Mouse (Mus musculus): ENCODE measurements around the gene Atg9b. TPM values are rescaled to one million over a fixed set of nuclear protein-coding genes. Genes with fewer than 3 reads are reported as not detected.

Atg9b gene
- total RNA-seq (2023), result not detected

GRCm38 (mm10) chr5:24391864-24392263 is at the start of gene Atg9b:
Gene Atg9b (minus strand): TSS chr5:24392143.

DNA sequence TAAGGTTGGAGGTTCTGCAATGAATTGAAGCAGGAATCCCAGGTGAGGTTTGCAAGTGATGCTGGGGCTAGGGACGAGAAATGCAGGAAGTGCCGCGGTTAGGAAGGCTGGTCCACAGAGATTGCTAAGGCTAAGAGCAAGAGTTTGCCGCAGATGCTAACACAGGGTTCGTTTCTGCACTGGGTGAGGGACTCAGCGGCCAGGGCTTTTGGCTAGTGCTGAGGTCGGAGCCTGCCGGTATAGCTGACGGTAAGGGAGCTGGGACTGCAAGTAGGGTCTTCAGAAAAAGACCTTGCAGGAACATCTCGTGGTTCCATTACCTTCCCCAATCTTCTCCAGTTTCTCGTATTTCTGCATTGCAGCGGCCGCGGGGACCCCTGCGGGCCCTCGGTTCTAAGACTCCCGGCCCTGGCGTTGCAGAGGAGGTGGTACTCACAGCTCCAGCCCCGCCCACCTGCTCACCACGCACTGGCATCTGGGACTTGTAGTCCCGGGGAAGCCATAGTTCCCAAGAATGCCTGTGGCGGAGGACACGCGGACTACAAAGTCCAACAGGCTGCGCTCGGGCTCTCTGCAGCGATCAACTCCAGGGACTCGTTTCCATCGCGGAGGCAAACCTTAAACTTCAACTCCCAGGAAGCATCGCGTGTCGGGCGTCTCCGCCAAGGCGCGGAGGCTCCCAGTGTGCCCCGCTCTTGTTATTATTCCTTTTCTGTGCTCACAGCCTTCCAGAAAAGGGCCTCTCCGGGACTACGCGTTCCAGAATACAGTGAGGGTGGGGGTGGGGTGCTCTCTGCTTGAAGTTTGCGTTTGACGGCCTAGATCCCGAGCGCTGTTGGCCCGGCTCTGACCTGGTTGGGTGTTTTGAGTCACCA is 31.4 kb upstream of the Atg9b start, which contains the start of the genes Cdk5 and Slc4a2:
Gene Cdk5, minus strand, starts transcription at position 402 of the 875 bp plus-strand sequence.
Gene Slc4a2, plus strand, starts transcription at position 709 of the 875 bp plus-strand sequence.

GRCm38 (mm10) chr5:24413042-24413693 is 21.2 kb upstream of the Atg9b start, which contains the start of gene Asic3:
Gene Asic3 (plus strand): TSS chr5:24413392.

GRCm38 (mm10) chr5:24393392-24393997 is 1.6 kb upstream of the Atg9b start, which contains the start of gene Abcb8:
Gene Abcb8 (plus strand): TSS chr5:24393663.

DNA sequence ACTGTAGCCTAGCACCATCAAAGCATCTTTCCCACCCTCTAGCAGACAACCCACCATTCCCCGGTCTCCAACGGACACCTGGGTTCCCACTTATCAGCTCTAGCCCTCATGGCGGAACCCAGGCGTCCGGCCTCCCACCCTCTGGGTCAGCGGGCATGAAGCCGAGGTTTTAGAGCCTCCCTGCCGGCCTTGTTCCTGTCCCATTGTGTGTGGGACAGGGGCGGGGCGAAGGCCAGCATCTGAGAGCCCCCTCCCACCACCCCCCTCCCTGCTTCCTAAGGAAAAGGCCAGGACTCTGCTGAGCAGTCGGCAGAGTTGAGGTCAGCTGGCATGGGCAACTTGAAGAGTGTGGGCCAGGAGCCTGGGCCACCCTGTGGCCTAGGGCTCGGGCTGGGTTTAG is 27.4 kb downstream of the Atg9b start, which contains the start of gene Nos3:
Gene Nos3, plus strand, starts transcription at position 303 of the 400 bp plus-strand sequence.

GRCm38 (mm10) chr5:24351278-24351677 is 40.7 kb downstream of the Atg9b start, which contains the start of gene Kcnh2:
Gene Kcnh2 (minus strand): TSS chr5:24351604.

Other genes starting within 250 kb of the Atg9b start
- gene Nupl2, start 227.2 kb downstream of the Atg9b start, total RNA-seq (2023), result 9.0 TPM
- gene Kcnh2, start 40.5 kb downstream of the Atg9b start, total RNA-seq (2023), result 6.1 TPM
- 0.15 TPM for gene Nos3, start 27.3 kb downstream of the Atg9b start, total RNA-seq (2023)
- gene Abcb8, start 1.5 kb upstream of the Atg9b start, total RNA-seq (2023), result 15.5 TPM
- not detected for gene Asic3, start 21.2 kb upstream of the Atg9b start, total RNA-seq (2023)
- gene Cdk5, start 31.4 kb upstream of the Atg9b start, total RNA-seq (2023), result 29.0 TPM
- 62.8 TPM for gene Slc4a2, start 31.7 kb upstream of the Atg9b start, total RNA-seq (2023)
- gene Fastk, start 53.1 kb upstream of the Atg9b start, total RNA-seq (2023), result 109 TPM
- gene Tmub1, start 55.7 kb upstream of the Atg9b start, total RNA-seq (2023), result 32.6 TPM
- 90.2 TPM for gene Agap3, start 60.0 kb upstream of the Atg9b start, total RNA-seq (2023)
- gene Gbx1, start 135.1 kb upstream of the Atg9b start, total RNA-seq (2023), result not detected
- gene Asb10, start 148.8 kb upstream of the Atg9b start, total RNA-seq (2023), result not detected
- gene 4931409K22Rik, start 164.7 kb upstream of the Atg9b start, total RNA-seq (2023), result not detected
- 51.1 TPM for gene Abcf2, start 185.3 kb upstream of the Atg9b start, total RNA-seq (2023)
- 34.1 TPM for gene Chpf2, start 194.6 kb upstream of the Atg9b start, total RNA-seq (2023)
- 0.56 TPM for gene Smarcd3, start 232.3 kb upstream of the Atg9b start, total RNA-seq (2023)

Measured in CD4-positive naive resting alpha-beta T cell, adult 57 days (primary cell).